Mouse (Mus musculus): Measurements from ENCODE around the gene Tnrc6b.

The Tnrc6b gene

DNA sequence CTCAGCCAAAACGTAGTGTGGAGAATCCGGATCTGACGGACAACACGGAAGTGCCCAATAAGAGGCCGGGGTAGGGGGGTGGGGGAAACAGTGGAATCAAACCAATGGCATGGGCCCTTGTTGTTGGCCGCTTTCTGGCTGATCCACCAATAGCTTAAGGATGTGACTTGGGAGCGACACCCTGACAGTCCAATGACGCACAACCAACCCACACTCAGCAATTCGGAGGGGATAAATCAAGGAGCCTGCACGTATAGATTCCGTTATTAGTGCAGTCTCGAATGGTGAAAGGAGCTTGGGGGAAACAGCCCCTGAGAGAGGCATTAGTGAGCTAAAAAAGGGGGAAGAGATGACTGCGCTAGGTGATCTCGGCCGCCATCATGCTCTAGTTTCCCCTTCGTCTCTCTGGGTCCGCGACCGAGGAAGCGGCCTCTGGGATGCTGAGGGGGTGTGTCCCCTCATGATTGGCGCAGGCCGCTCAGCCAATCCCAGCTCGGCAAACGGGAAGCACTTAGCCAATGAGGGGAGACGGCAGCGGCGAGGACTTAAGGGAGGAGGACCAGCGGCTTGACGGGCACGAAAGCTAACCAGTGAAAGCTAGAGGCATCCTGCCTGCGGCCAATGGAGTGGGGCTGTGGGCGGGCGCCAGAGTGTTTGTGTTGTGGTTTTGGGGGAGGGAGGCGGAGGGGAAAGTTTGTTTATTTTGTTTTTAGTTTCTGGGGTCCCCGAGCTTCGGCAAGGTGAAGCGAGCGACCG is at the start of gene Tnrc6b:
Tnrc6b (plus strand) TSS at position 706 of the 756 bp plus-strand sequence.
- DNase-seq: peak; percentile 99

DNA sequence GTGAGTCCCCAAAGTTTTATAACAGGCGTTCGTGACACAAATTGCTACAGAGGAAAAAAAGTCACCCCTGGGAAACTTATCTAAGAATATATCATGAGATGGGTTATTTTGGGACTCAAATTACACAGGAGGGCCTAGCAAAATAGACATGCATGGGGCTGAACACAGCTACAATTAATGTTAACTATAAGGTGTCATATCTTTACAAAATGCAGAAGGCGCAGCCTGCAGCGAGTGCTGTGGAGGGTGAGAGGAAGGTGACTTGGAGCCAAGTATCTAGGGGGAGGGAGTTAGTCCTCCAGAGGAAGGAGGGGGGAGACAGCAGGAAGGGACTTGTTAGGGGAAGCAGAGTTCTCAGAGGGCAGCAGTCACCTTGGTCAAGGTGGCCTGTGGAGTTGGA is 46.7 kb upstream of the Tnrc6b start:
- no peak for DNase-seq

DNA sequence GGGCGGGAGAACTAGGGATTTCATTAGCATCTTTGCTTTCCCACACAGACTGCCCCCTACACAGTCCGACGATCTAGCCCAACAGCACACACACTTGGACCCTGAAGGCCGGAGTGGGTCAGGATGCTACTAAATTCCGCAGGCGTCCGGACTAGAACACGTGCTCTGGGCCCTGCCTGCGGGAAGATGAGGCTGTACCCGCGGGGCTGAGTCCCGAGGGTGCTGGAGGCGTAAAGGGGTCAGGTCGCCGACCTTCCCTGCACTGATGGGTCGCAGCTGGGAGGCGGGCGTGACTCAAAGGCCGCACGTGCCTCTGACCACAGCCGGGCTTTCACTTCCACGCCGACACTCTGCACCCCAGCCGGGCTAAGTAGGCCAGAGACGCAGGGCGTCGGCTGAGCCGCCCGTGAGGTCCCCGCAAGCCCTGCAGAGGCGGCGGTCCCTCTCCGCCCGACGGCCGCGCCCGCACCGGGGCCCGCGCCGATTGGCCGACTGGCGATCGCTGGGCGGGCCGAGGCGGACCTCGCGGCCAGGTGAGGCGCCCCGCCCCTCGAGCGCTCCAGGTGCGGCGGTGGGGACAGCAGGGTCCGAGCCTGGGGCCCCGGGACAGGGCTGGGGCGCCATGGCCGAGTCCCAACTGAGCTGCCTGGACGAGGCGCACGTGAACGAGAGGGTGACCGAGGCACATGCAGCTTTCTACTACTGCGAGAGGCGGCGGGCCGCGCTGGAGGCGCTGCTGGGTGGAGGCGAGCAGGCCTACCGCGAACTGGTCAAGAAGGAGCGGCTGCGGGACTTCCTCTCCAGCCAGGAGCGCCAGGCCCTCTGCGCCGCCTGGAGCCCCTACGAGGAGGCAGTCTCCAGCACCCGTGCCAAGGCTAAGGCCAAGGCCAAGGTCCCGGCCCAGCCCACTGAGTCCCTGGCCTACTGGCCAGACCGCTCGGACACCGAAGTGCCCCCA is 39.5 kb upstream of the Tnrc6b start, which contains the start of gene Fam83f:
Fam83f (plus strand) TSS at position 553 of the 958 bp plus-strand sequence.
- DNase-seq: no peak

DNA sequence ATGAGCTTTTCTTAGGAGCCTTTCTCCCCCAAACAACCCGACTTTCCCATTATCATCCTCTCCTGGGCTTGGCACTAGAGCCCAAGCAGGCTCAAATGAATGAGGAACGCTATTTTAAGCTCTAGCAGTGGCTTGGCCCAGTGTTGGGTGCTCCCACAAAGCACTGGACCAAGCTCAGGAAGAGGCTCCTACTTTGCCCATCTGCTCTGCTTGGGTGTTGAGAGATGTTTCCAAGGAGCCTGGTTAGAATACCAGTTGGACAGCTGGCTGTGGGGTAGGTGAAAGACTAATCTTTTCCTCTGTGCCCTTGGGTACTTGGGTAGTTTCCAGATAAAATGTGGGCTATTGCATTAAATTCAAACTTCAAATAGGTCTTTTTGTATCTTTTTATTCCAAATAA is 38.3 kb upstream of the Tnrc6b start:
- no peak for DNase-seq

DNA sequence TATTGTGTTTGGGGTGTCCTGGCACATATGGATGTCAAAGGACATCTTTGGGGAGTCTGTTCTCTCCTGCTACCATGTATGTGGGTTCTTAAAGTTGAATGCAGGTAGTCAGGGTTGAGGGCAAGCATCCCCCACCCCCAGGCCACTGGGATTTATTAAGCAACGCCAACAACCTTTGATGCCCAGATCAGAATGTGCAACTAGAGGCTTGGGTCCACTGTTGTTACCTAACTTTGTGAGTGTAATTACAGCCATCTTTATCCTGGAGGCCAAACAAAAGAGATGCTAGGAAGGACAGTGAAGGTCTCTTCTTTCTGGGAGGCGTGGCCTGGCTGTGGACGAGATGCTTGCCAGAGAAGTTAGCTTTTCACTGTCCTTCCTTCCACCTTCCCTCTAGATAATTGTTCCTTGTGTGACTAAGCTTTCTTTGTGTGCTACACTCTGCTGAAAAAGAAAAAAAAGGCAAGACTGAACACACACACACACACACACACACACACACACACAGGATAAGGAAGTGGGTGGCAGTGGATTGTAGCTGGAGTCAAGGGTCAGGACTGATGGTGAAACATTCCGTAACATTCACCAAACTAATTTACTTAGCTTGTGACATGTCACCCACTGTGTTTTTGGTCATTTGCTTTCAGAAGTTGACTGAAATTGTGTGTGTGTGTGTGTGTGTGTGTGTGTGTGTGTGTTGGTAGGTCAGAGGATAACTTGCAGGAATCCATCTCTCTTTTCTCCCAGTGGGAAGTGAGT is 37.6 kb upstream of the Tnrc6b start:
- DNase-seq: no peak

DNA sequence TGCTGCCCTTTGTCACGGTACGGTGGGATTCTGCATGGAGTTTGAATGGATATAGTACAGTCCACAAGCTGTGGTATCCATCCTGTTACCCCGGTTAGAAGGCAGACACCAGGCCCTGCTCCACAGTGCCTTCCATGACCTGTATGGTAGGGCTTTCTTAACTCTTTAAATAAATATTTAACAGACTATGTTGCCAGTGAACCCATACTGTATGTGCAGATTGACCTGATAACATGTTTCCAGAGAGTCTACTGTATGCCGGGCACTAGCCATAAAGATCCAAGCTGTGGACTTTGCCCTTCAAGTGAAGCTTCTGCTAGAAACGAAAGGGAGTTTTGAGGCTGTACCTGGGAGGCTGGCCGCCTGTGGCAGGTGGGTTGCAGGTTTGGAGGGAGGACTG is 36.4 kb upstream of the Tnrc6b start:
- no peak for DNase-seq

DNA sequence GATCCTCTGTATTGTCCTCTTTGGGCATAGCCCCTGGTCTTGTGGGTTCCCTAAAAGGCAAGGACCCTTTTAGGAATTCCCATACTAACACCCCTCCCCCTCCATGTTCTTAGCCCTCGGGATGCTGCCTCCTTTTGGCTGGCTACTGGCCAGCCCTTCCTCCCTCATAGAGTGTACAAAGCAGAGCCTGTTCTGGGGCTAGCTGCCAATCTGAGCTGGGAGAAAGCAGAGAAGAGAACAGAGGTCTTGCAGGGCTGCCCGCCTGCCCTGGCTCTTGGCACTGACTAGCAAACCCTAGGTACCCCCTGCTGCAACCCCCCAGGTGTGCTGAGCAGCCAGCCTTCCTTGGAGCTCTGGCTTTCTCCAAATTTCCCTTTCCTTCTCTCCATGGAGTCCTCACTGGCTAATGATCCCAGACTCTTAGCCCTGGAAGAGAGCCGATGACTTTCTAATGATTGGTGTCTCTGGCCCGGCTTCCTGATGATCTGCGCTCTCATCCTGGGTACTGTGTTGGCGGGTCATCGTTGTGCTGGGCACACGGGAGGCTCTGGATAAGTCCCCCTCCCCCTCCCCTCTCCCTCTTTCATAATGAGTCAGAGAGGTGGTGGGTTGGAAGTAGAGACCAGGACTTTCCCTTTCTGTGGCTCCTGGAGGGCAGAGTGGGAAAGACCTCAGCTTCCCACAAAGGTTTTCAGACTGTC is 31.4 kb upstream of the Tnrc6b start:
- DNase-seq: no peak

DNA sequence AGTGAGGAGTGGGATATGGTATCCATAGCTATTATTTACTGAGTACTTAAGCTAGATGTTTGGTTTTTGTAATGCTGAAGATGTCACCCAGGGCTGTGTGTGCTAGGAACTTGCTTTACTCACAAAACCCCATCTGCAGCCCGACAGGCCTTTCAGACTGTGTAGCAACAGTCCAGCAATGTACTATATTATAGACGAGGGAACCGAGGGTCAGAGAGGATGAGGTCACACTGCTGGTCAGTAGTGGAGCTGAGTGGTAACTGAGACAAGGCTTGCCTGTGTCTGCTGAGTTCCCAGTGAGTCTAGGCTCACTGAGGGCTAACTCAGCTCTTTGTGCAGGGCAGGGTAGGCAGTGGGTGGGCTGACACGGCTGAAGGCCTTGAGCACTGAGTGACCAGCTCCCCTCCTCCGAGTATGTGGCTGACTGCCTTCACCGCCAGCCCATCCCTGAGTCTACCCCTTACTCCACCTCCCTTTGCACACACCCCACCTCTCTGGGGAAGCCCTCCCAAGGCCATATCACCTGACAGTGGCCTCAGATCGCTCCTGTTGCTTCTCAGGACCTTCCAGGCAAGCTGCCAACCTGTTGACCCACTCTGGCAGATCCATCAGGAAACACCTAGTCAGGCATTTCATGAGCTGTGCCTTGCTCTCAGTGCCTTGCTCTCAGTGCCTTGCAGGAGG is 30.6 kb upstream of the Tnrc6b start:
- no peak for DNase-seq

DNA sequence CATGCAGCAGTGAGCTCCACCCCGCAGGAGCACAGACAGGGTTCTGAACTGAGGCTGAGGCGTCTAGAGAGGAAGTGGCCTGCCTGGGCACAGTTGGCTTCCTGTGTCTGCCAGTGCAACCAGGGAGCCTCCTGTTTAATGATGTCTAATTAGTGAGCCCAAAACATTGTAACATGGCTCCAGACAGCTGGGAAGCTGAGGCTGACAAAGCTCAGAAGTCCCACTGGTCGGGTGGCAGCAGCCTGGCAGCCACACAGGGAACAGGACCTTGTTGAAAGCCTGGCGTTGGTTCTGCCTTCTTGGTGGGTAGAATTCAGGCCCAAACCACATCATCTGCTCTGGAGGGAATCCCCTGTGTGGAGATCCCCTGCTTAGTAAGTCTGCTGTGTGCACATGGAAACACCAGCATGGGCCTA is 29.6 kb upstream of the Tnrc6b start:
- no peak for DNase-seq

DNA sequence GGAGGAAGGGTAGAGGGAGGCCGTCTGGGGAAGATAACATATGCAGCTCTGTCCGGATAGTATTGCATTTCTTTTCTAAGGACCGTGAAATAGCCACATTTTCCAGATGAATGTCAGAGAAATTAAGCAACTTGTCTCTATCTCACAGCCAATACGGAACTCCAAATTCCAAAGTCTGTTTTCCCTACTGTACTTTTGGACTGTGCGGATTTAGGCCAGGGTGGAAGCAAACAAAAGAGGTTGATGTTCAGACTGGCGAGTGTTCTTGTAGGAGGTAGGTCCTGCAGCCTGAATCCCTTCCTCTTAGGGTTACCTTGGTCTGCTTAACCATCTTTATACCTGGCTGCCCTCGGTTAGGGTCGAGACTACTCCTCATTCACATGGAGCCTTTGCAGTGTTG is 28.8 kb upstream of the Tnrc6b start:
- no peak for DNase-seq

DNA sequence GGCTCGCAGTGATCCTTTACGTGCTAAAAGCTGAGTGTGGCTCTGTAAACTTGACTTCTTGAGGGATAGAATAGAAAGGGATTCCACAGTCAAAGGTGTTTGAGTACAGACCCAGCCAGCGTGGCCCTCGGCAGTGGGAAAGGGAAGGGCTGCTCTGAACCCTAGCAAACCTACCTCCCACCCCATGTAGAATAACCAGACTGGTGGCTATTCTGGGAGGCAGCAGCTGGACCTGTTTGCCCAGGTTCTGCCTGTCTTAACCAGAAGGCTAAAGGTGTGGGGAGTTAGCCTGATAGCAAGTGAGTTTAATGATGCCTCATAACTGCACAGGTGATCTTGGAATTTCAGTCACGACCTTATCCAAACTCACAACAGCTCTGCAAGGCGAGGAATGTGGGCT is 28.0 kb upstream of the Tnrc6b start:
- no peak for DNase-seq

DNA sequence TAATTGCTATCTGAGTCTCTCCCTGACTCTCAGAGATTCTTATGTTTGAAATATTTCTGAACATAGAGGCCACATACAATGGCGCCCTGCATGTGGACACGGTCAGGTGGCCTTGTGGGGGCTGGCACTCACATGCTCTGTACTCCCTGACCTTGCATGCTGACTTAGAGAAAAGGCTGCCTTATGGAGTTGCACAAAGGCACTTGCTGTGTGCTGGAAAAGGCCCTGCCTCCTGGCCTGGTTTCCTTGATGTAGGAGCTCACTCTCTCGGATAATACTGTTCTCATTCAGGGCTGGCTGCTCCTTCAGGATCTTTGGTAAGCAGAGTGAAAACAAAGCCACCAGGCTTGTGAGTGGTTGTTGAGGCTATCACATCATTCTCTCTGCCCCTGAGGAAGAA is 27.1 kb upstream of the Tnrc6b start:
- no peak for DNase-seq

DNA sequence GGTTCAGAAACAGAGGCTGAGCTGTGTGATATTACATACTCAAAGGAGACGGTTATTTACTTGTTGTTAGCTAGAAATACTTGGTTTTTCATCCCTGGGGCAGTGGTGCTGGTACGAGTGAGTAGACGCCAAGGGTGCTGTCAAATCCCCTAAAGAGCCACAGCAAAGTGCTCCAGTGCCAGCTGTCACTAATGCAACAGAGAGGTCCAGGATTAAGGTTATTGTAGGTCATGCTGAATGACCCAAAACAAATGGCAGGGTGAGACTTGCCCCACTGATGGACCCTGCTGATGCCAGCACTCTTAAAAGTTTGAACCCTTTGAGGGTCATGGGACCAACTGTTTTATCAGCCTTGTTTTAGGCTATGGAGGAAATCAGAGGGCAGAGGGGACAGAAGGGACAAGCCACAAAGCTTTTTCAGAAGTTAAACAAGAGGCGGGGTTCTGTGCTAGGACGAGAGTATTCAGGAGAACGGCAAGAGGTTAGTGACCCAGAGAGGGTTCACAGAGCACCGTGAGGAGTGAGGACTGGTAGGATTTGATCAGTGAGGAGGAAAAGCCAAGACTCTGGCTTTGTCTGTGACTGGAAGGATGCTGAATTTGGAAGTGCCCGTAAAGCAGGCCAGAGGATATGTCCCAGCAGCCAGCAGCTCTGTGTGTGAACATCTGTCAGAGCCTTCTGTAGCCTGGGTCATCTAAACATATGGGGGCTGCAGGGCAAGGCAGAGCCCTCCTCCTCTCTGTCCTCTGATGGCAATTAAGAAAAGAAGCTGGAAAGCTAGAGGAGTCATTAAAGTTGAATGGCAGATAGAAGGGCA is 26.1 kb upstream of the Tnrc6b start:
- DNase-seq: no peak

DNA sequence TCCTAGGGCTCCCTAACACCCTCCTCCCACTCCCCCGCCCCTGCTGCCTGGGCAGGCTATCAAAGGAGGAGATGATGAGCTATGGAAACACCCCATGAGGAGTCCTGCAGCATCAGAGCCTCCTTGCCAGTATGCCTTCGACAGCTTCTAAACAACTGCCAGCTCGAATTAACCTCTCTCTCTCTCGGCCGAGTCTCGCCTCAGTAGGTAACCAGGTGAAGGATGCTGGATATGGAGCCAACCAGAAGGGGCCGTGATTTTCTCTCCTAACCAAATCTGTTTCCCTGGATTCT is 25.6 kb upstream of the Tnrc6b start:
- DNase-seq: no peak

DNA sequence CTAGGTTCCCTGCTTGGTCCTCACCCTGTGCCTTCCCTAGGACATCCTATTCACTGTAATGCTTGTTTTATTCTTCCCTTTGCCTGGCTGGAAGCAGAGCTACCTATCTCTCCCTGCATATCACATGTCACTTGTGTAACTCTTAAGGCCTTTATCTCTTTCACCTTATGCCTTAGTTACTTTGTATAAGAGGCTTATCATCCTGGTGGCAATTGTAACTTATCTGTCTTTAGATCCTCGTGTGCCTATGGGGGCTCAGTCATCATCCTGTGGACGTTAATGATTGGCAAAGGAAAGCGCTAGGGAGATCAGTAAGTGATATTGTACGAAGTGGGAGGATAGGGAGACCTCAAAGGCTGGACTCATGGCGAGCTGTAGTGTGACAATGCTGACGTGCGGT is 22.6 kb upstream of the Tnrc6b start:
- no peak for DNase-seq

DNA sequence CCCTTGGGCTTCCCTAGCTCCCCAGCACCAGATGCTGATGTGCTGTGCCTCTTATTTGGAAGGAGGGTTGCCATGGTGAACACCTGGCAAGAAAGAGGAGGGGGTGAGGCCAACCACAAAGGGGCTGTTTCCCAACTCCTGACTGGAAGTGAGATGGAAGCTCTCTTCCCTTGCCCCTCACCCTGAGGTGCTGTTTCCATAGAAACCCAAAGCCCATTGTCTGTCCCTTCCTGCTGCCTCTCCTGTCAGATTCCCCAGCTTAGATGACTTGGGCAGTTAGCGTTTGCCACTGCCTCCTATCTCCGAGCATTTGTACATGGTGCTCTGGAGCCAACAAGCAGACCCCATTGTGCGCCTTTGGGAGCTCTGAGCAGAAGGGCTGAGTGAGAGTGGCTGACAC is 17.6 kb upstream of the Tnrc6b start:
- no peak for DNase-seq

DNA sequence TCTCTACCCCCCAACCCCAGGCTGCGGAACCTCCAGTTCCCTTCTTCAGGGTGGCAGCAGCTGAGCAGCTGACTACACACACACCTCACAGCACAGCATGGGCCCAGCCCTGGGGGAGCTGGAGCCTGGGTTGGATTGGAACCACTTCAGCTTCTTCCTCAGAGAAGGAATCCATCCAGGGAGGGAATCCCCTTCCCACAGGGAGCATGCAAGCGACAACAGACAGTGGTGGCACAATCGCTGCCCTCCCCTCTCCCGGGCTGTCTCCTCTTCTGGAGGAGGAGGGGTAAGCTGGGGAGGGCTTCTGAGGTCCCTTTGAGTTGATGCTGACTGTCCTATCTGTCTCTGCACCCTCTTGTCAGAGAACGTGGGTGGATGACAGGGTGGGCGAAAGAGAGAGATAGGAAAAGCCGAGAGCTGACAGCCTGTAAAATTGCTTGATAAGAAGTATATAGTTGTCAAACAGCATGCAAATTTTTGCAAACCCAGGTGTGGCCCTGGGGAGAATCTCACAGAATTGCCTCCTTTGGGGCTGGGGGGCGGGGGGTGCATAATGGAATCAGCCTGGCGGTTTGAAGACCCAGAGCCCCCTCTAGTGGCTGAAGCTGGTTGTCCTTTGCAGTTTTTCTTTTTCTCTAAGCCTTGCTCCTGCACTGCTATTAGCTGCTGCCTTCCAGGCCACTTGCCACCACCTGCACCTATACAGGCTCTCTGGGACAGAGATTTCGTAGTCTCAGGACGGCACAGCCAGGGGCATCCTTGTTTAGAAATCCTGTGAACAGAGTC is 16.8 kb upstream of the Tnrc6b start:
- peak; percentile 45 to 55 for DNase-seq

DNA sequence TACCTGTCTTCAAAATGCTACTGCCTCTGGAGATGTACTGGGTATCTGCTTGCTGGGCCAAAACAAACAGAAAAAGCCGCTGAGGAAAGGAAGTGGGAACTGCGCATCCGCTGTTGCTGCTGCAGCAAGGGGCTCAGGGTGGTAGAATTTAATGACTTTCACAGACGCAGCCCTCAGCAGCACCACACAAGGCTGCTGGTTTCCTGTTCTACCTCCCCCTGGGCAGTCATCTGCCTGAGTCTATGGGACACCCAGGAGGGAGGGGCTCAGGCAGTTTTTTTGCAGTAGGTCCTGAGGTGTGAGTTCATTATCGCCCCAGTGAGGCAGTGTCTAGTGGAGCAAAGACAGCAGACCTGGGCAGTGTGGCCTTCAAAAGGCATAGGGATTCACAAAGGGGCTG is 13.5 kb upstream of the Tnrc6b start:
- peak; percentile 74 to 85 for DNase-seq

DNA sequence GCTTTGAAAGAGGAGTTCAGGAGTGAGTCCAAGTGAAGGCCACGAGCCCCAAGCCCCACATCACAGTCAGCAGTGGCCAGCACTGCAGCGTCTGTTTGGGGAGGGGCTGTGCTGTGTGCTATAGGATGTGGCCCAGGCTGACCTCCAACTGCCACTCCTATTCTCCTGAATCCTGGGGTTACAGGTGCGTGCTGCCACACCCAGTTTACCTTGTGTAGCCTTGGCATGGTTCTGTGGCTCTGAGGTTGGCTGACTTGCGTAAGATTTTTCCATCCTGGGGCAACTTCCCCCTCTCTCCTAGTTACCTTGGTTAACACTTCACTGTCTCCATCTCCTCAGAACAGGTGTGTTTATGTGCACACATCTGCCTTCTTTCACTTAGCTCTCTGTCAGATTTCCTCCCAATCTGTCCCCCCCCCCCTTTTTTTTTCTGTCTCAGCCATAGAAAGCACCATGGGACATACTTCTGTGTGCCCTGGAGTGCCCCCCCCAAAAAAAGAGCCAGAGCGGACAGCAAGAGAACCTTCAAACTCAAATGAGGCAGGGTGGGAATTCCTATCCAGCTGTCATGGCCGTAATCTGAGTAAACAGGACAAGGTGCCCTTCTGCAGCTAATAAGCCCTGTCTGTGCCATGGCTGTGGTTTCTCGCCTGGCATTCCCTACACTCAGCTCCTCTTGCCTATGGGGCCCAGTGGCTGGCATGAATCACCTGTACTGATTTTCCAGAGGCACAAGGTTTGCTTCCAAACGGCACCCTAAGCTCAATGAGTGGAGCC is 9.4 kb upstream of the Tnrc6b start:
- DNase-seq: no peak

DNA sequence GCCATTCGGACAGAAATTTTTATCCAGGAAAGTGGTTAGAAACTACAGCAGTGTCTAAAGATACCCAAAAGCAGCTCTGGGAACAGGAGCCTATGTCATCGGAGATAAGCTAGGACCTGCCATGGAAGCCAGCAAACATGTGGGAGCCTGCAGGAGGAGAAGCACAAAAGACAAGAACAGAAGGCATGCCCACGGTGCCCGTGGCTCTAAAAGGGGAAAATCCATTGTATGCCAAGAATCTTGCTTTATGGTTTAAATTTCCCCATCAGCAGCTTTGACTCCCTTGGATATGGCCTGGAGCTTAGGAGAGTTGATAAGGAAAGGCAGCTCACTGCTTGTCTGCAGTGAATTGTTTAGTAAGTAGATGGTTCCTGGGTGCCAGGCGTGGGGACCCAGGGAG is 8.2 kb upstream of the Tnrc6b start:
- no peak for DNase-seq
